Mouse (Mus musculus): ENCODE data around the gene Slc25a51. TPM values are rescaled to one million over a fixed set of nuclear protein-coding genes. Genes with fewer than 3 reads are reported as not detected.

The Slc25a51 gene
- polyA plus RNA-seq, 1 experiment = 224 TPM

- peaks cover 5% of the 10 kb centered on the region; the same call in 1 of the 2 replicates for H3K4me1 ChIP-seq (ENCODE audit: control insufficient read depth, insufficient read depth, insufficient read length, low read length)
- no peak overlapping the region for H3K4me3 ChIP-seq (ENCODE audit: insufficient read depth, low read depth, low read length)
- no peak overlapping the region for H3K27ac ChIP-seq (replicated peaks; ENCODE audit: low read depth, low read length)
Observed at GRCm38 (mm10) chr4:45436383-45436913, 27.9 kb upstream of the Slc25a51 start.

- H3K4me3 ChIP-seq (ENCODE audit: insufficient read depth, low read depth, low read length) = no peak overlapping the region
- H3K4me1 ChIP-seq (ENCODE audit: control insufficient read depth, insufficient read depth, insufficient read length, low read length) = peaks cover 5% of the 10 kb centered on the region; the same call in 1 of the 2 replicates
- H3K27ac ChIP-seq (replicated peaks; ENCODE audit: low read depth, low read length) = no peak overlapping the region
Observed at GRCm38 (mm10) chr4:45435899-45436298, 27.3 kb upstream of the Slc25a51 start.

GRCm38 (mm10) chr4:45434681-45435080 is 26.1 kb upstream of the Slc25a51 start:
- H3K27ac ChIP-seq (replicated peaks; ENCODE audit: low read depth, low read length) = no peak overlapping the region

DNA sequence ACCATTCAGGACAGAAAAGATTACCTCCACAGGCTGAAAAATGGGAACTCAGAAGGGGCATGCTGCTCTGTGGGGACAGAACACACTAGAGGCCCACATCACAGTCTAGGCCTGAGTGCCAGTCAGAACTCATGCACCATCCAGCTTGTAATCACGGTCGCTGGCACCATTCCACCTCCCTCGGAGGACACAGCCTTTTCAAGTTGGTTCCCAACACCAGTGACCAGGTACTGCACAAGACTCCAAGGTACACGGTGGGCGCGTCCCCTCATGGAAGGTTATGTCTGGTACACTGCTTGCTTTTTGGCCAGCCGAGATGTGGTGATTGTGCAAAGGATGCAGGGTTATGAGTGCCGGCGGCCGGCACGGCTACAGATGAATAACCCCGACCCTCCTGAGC is 25.5 kb upstream of the Slc25a51 start:
- Histone ChIP-seq H3K27ac (replicated peaks; ENCODE audit: low read depth, low read length) (no peak overlapping the region), H3K4me1 (ENCODE audit: control insufficient read depth, insufficient read depth, insufficient read length, low read length) (peaks cover 5% of the 10 kb centered on the region; the same call in 1 of the 2 replicates), H3K4me3 (ENCODE audit: insufficient read depth, low read depth, low read length) (no peak overlapping the region)

More at GRCm38 (mm10) chr4:45434681-45435080, 26.1 kb upstream of the Slc25a51 start:
- no peak overlapping the region for H3K4me3 ChIP-seq (ENCODE audit: insufficient read depth, low read depth, low read length)
- H3K4me1 ChIP-seq (ENCODE audit: control insufficient read depth, insufficient read depth, insufficient read length, low read length) = peaks cover 5% of the 10 kb centered on the region; the same call in 1 of the 2 replicates

DNA sequence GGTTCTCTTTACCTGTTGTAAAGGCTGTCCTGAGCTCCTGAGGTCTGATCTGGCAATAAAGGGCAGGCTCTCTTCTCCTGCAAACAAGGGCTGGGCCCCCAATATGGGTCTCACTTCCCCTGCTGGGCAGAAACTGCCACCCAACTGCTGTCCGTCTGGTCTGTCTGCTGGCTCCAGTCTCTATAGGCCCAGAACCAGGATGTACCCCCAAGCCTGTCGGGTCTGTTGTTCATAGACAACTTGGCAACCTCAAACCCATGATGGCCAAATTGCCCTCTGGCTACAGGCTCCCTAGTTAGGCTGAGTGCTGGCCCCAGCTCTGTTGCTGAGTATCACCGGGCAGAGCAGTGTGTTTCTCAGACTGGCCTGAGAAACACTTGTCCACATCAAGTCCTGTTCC is 23.2 kb upstream of the Slc25a51 start:
- peaks cover 5% of the 10 kb centered on the region; the same call in 1 of the 2 replicates for H3K4me1 ChIP-seq (ENCODE audit: control insufficient read depth, insufficient read depth, insufficient read length, low read length)
- no peak overlapping the region for H3K27ac ChIP-seq (replicated peaks; ENCODE audit: low read depth, low read length)
- no peak overlapping the region for H3K4me3 ChIP-seq (ENCODE audit: insufficient read depth, low read depth, low read length)

GRCm38 (mm10) chr4:45431316-45431715 is 22.8 kb upstream of the Slc25a51 start:
- Histone ChIP-seq H3K27ac (replicated peaks; ENCODE audit: low read depth, low read length) (no peak overlapping the region), H3K4me3 (ENCODE audit: insufficient read depth, low read depth, low read length) (no peak overlapping the region), H3K4me1 (ENCODE audit: control insufficient read depth, insufficient read depth, insufficient read length, low read length) (peaks cover 5% of the 10 kb centered on the region; the same call in 1 of the 2 replicates)

GRCm38 (mm10) chr4:45429451-45429850 is 20.9 kb upstream of the Slc25a51 start:
- H3K27ac ChIP-seq (replicated peaks; ENCODE audit: low read depth, low read length) = no peak overlapping the region
- no peak overlapping the region for H3K4me3 ChIP-seq (ENCODE audit: insufficient read depth, low read depth, low read length)
- no peaks in the 10 kb centered on the region for H3K4me1 ChIP-seq (ENCODE audit: control insufficient read depth, insufficient read depth, insufficient read length, low read length)

- Histone ChIP-seq H3K4me3 (ENCODE audit: insufficient read depth, low read depth, low read length) (no peak overlapping the region), H3K27ac (replicated peaks; ENCODE audit: low read depth, low read length) (no peak overlapping the region), H3K4me1 (ENCODE audit: control insufficient read depth, insufficient read depth, insufficient read length, low read length) (no peaks in the 10 kb centered on the region; the same call in 1 of the 2 replicates)
Observed at GRCm38 (mm10) chr4:45426724-45427457, 18.3 kb upstream of the Slc25a51 start.

GRCm38 (mm10) chr4:45423406-45423805 is 14.8 kb upstream of the Slc25a51 start:
- H3K4me3 ChIP-seq (ENCODE audit: insufficient read depth, low read depth, low read length) = no peak overlapping the region
- no peak overlapping the region for H3K27ac ChIP-seq (replicated peaks; ENCODE audit: low read depth, low read length)
- peaks cover 7% of the 10 kb centered on the region for H3K4me1 ChIP-seq (ENCODE audit: control insufficient read depth, insufficient read depth, insufficient read length, low read length)

DNA sequence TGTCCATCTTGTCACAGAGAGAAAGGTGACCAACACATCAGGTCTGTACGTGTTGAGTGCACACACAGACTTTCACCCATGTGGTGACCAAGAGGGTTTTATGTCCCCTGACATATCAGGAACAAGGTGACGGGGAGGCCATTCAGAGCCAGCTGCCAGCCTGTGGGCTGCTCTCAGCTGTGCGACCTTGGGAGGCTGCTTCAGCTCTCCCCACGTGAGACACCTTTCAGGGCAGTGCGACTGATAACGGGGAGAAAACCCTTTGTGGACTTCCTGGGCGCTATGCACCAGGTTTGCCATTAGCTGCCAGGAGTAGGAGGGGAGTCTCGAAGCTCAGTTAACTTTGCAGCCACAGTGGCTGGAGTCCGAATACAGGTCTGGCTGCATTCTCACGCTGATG is 14.1 kb upstream of the Slc25a51 start:
- no peak overlapping the region for H3K4me3 ChIP-seq (ENCODE audit: insufficient read depth, low read depth, low read length)
- peaks cover 7% of the 10 kb centered on the region for H3K4me1 ChIP-seq (ENCODE audit: control insufficient read depth, insufficient read depth, insufficient read length, low read length)
- H3K27ac ChIP-seq (replicated peaks; ENCODE audit: low read depth, low read length) = no peak overlapping the region

DNA sequence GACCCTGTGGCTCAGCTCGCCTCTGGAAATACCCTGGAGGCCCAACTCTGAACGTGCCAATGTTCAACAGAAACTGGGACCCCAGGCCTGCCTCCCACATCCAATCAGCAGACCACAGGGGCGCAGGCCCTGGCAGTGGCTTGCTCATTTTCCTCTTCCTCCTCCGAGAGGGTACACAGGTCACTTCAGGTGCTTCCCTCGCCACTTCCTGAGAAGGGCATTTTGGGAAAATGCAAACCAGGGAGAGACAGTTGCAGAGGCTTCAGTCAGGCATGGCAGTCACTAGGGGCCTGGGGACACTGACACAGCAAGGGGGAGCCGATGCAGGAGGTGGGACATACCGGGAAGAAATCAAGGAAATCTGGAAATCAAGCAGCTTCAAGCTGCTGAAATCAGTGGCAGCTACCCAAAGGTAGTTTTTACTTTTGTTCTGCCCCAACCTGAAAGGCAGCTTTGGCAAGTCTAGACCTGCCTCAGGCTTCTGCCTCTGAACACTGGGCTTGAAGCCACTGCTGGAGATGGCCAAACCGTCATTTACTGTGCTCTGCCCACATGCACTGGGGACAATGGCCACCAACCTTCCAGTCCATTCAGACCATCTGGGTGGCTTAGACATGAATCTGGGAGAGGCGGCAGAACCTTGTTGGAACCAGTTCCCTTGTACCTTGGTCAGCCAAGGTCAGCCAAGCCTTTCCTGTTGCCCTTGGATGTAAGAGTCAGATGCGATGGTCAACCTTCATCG is 13.1 kb upstream of the Slc25a51 start:
- H3K4me1 ChIP-seq (ENCODE audit: control insufficient read depth, insufficient read depth, insufficient read length, low read length) = peaks cover 7% of the 10 kb centered on the region
- no peak overlapping the region for H3K27ac ChIP-seq (replicated peaks; ENCODE audit: low read depth, low read length)
- H3K4me3 ChIP-seq (ENCODE audit: insufficient read depth, low read depth, low read length) = no peak overlapping the region

- H3K4me3 ChIP-seq (ENCODE audit: insufficient read depth, low read depth, low read length) = no peak overlapping the region
- H3K27ac ChIP-seq (replicated peaks; ENCODE audit: low read depth, low read length) = 0 out of 2 replicates have a peak overlapping the region, but pooled peaks have one; percentile 12
Observed at GRCm38 (mm10) chr4:45420733-45421132, 12.2 kb upstream of the Slc25a51 start.

GRCm38 (mm10) chr4:45419051-45419450 is 10.5 kb upstream of the Slc25a51 start:
- H3K4me1 ChIP-seq (ENCODE audit: control insufficient read depth, insufficient read depth, insufficient read length, low read length) = peaks cover 7% of the 10 kb centered on the region
- H3K27ac ChIP-seq (replicated peaks; ENCODE audit: low read depth, low read length) = no peak overlapping the region
- no peak overlapping the region for H3K4me3 ChIP-seq (ENCODE audit: insufficient read depth, low read depth, low read length)

More at GRCm38 (mm10) chr4:45420733-45421132, 12.2 kb upstream of the Slc25a51 start:
- H3K4me1 ChIP-seq (ENCODE audit: control insufficient read depth, insufficient read depth, insufficient read length, low read length) = peaks cover 7% of the 10 kb centered on the region

- peaks cover 8% of the 10 kb centered on the region; the same call in 1 of the 2 replicates for H3K4me1 ChIP-seq (ENCODE audit: control insufficient read depth, insufficient read depth, insufficient read length, low read length)
- H3K4me3 ChIP-seq (ENCODE audit: insufficient read depth, low read depth, low read length) = no peak overlapping the region
Observed at GRCm38 (mm10) chr4:45418229-45418950, 9.8 kb upstream of the Slc25a51 start.

GRCm38 (mm10) chr4:45416314-45416713 is 7.7 kb upstream of the Slc25a51 start:
- no peak overlapping the region for H3K4me3 ChIP-seq (ENCODE audit: insufficient read depth, low read depth, low read length)
- H3K27ac ChIP-seq (replicated peaks; ENCODE audit: low read depth, low read length) = no peak overlapping the region
- peaks cover 13% of the 10 kb centered on the region; the same call in 1 of the 2 replicates for H3K4me1 ChIP-seq (ENCODE audit: control insufficient read depth, insufficient read depth, insufficient read length, low read length)

More at GRCm38 (mm10) chr4:45418229-45418950, 9.8 kb upstream of the Slc25a51 start:
- no peak overlapping the region for H3K27ac ChIP-seq (replicated peaks; ENCODE audit: low read depth, low read length)

Measured in brown adipose tissue, adult 24 weeks (tissue).